Mouse (Mus musculus) hindbrain, embryonic 13.5 days (tissue): ENCODE measurements around the gene Fat3. TPM values are rescaled to one million over a fixed set of nuclear protein-coding genes. Genes with fewer than 3 reads are reported as not detected.

Experiments
- ATAC-seq: fragments of 200-750 bp; cut with Nextera tagmentation; 2 replicates; pipeline ENCODE4 v1.8.0; 2017; ENCODE audit warnings: moderate TSS enrichment; ENCODE audit not compliant: low FRiP score
- H3K27ac ChIP-seq: fragments of 300-500 bp; sonication (generic); 2 replicates; pipeline ENCODE4 v1.5.1; 2015; ENCODE audit warnings: inconsistent platforms, mild to moderate bottlenecking, moderate library complexity
- H3K27me3 ChIP-seq: fragments of 300-500 bp; sonication (generic); 2 replicates; pipeline ENCODE4 v1.6.1; 2015; ENCODE audit warnings: mild to moderate bottlenecking, inconsistent platforms
- H3K36me3 ChIP-seq: fragments of 300-500 bp; sonication (generic); 2 replicates; pipeline ENCODE4 v1.6.1; 2015; ENCODE audit warnings: mild to moderate bottlenecking, inconsistent platforms
- H3K4me1 ChIP-seq: fragments of 300-500 bp; sonication (generic); replicated peaks from 2 replicates; pipeline ENCODE4 v1.6.1; 2015; ENCODE audit warnings: inconsistent platforms
- H3K4me2 ChIP-seq: fragments of 300-500 bp; sonication (generic); 2 replicates; pipeline ENCODE4 v1.6.1; 2015; ENCODE audit warnings: inconsistent platforms, mild to moderate bottlenecking, moderate library complexity
- H3K4me3 ChIP-seq: fragments of 300-500 bp; sonication (generic); 2 replicates; pipeline ENCODE4 v1.5.1; 2015; ENCODE audit warnings: mild to moderate bottlenecking, inconsistent platforms
- H3K9ac ChIP-seq: fragments of 300-500 bp; sonication (generic); 2 replicates; pipeline ENCODE4 v1.6.1; 2015; ENCODE audit warnings: mild to moderate bottlenecking, inconsistent platforms
- H3K9me3 ChIP-seq: fragments of 300-500 bp; sonication (generic); 2 replicates; pipeline ENCODE4 v1.6.1; 2016; ENCODE audit warnings: inconsistent platforms
- WGBS: fragments of 180-500 bp; shearing (Covaris S2); methylation state at CpG from one replicate; pipeline ENCODE4 v1.1.7; 2015; 5-methylcytosine and 5-hydroxymethylcytosine counted together
- polyA plus RNA-seq: library from polyadenylated mRNA; unstranded; fragments of >200 nt; fragmentation: Nextera tagmentation; extraction: Ambion mirVana; gene quantifications from 2 replicates; pipeline ENCODE4 v1.2.1, GENCODE M21; 2015

Fat3 gene
- polyA plus RNA-seq, 1 experiment from 2014 or later: 12.8 TPM

DNA sequence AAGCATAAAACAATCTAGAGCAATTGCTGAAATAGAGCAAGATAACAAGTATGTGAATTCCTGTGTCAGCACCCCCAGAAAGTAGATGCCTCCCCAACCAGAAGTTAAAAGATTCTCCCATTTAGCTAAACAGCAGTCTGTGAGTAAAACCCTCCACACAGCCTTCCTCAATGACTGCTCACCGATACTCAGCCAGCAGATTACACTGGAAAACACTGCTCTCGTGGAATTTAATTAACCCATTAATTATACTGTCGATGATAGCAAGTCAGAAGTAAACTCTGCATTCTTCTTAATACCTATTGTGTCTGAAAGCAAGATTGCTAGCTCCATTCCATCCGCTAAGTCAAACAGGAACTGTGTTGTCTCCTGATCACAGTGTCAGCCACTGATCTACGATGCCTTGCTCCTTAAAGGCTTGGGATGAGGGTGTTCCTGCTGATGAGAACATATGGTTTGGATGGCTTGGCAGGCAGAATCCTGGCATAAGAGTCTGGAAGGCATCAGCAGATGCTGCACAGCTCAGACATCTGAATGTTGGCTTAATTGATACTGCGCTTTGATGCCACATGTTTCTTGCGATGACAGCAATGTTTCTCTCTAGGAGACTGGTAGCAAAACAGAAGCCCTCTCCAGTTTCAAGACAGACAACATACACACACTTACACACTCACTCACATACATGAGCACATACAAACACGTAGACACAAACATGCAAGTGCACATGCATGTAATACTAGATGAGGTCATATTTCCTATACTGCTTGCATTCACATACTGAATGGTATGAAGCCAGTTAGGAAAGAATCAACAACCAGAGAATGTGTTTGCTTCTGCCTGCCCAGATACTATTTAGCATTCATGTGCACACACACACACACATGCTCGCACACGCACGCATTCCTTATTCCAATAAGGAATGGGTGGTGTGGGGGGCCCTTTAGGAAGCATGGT, 155.9 kb downstream of the Fat3 start:
- peak; percentile 72 for ATAC-seq
- Histone ChIP-seq H3K27me3 (no peaks in the 10 kb centered on the region), H3K4me2 (no peak overlapping the region), H3K9ac (no peak overlapping the region), H3K36me3 (no peaks in the 10 kb centered on the region), H3K4me3 (no peak overlapping the region), H3K9me3 (no peaks in the 10 kb centered on the region), H3K27ac (peak overlapping the region; percentile 60), H3K4me1 (peaks cover 39% of the 10 kb centered on the region)
- 60% methylated on average over 11 of the region's 11 CpGs for WGBS

DNA sequence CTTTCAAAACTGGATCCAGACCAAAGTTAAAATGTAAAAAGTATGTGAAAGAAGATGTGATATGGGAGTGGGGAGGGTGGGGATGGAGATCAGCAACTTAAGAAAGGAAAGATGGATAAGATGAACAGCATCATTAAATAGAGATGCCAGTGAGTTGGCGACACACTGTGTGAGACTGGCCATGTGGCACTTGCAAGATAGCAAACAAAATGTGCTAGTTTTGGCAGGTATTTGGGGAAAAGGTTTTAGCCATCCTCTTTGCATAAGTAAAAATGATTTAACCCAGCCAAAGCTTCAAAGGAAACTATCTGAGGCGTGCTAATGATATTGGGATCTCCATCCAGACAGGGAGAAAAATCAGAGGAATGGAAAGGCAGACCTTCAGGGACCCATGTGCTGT, 157.9 kb downstream of the Fat3 start:
- no peaks in the 10 kb centered on the region for H3K27me3 ChIP-seq

GRCm38 (mm10) chr9:16342577-16342976, 158.5 kb downstream of the Fat3 start:
- H3K4me1 ChIP-seq: peaks cover 39% of the 10 kb centered on the region
- no peak overlapping the region for H3K4me2 ChIP-seq
- no peaks in the 10 kb centered on the region for H3K9me3 ChIP-seq
- H3K27ac ChIP-seq: no peak overlapping the region
- H3K9ac ChIP-seq: no peak overlapping the region
- WGBS: 83% methylated on average over 8 of the region's 8 CpGs
- no peaks in the 10 kb centered on the region for H3K36me3 ChIP-seq
- no peak overlapping the region for H3K4me3 ChIP-seq
- ATAC-seq: no peak
- H3K27me3 ChIP-seq: no peaks in the 10 kb centered on the region

More for the DNA sequence above, 157.9 kb downstream of the Fat3 start:
- Histone ChIP-seq H3K9me3 (no peaks in the 10 kb centered on the region), H3K4me3 (no peak overlapping the region), H3K9ac (no peak overlapping the region), H3K4me1 (peaks cover 39% of the 10 kb centered on the region), H3K36me3 (no peaks in the 10 kb centered on the region), H3K27ac (no peak overlapping the region), H3K4me2 (no peak overlapping the region)
- no peak for ATAC-seq
- 78% methylated on average over 2 of the region's 2 CpGs for WGBS

- H3K9ac ChIP-seq: no peak overlapping the region
- no peaks in the 10 kb centered on the region for H3K9me3 ChIP-seq
- H3K4me3 ChIP-seq: no peak overlapping the region
- 23% methylated on average over 3 of the region's 3 CpGs for WGBS
- ATAC-seq: peak; percentile 43; the same call in 1 of the 2 replicates
- H3K27ac ChIP-seq: peak overlapping the region; percentile 14; the same call in 1 of the 2 replicates
- H3K4me1 ChIP-seq: peaks cover 13% of the 10 kb centered on the region
- H3K36me3 ChIP-seq: no peaks in the 10 kb centered on the region; the same call in 1 of the 2 replicates
- no peaks in the 10 kb centered on the region for H3K27me3 ChIP-seq
- no peak overlapping the region for H3K4me2 ChIP-seq
Measured at GRCm38 (mm10) chr9:16330290-16330984, 170.6 kb downstream of the Fat3 start.

DNA sequence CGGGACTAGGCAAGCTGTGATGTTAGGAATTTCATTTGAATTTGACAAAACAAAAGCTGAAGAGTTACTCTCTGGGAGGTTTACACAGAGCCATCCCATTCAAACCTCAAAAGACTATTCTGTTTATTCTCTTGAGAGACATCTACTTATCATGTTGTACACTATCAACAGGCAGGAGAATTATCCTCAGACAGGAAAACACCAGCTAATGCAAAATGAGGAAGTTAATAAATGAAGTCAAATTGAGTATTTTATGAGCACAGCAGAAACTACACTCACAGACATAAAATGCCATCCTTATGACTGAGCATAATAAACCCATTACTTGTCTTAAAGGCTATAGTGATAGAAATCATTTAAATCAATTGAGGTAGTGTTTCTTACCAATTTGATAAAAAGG, 182.1 kb downstream of the Fat3 start:
- Histone ChIP-seq H3K9me3 (no peaks in the 10 kb centered on the region), H3K27ac (no peak overlapping the region), H3K4me2 (no peak overlapping the region), H3K9ac (no peak overlapping the region), H3K27me3 (no peaks in the 10 kb centered on the region), H3K36me3 (no peaks in the 10 kb centered on the region), H3K4me3 (no peak overlapping the region), H3K4me1 (no peaks in the 10 kb centered on the region)
- no peak for ATAC-seq
- WGBS: 63% methylated on average over 1 of the region's 1 CpGs

DNA sequence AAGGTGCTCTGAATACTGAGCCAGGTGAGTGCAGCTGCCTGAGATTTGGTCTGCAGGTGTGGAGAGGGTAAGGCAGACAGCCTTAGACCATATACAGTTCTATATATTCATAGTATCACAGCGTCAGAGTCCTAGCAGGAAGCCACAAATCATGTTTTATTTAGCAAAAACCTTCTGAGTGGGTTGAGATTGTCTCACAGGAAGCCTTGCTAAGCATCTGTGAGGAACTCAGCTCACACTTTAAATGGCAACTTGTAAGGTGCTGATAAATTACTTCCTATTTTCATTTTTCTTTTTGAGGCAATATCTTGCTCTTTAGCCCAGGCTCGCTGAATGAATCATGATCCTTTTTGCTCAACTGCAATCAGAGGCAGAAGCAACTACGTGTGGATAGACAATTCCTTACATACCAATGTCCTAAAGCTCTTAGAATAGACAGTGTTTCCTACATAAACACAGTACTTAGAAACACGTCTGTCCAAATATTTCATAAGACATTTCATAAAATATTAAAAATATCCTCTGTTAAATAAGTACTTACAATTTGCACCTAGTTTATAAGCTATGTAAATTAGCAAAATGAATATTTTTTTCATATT, 188.4 kb downstream of the Fat3 start:
- Histone ChIP-seq H3K9ac (no peak overlapping the region), H3K36me3 (no peaks in the 10 kb centered on the region), H3K9me3 (no peaks in the 10 kb centered on the region), H3K4me3 (no peak overlapping the region), H3K4me2 (no peak overlapping the region), H3K27me3 (no peaks in the 10 kb centered on the region), H3K27ac (no peak overlapping the region), H3K4me1 (peaks cover 26% of the 10 kb centered on the region)
- ATAC-seq: no peak
- WGBS: 75% methylated on average over 4 of the region's 4 CpGs

GRCm38 (mm10) chr9:16310855-16311848, 189.9 kb downstream of the Fat3 start:
- Histone ChIP-seq H3K36me3 (no peaks in the 10 kb centered on the region), H3K27ac (peak overlapping the region; percentile 53), H3K4me2 (no peak overlapping the region), H3K4me1 (peaks cover 40% of the 10 kb centered on the region), H3K9ac (no peak overlapping the region), H3K4me3 (no peak overlapping the region), H3K9me3 (no peaks in the 10 kb centered on the region), H3K27me3 (no peaks in the 10 kb centered on the region)
- 0 out of 2 replicates have a peak, but pooled peaks have one; percentile 43 for ATAC-seq
- 34% methylated on average over 5 of the region's 5 CpGs for WGBS

DNA sequence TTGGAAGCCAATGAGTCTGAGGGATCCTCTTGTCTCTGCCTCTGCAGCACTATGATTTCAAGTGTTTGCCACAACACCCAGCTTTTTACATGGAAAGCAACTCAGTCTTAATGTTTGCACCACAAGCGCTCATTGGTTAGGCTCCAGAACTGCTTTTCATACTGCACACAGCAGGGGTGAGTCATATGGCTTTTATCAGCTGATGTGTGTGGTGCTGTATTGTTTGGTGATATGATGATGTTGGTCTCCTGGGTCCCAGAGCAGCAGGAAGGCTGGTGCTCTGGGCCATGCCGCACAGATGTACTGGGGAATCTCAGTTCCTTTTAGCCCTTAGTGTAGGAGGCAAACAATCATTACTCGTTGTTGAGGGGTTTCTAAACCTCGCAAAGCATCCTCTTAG, 190.8 kb downstream of the Fat3 start:
- no peak overlapping the region for H3K9ac ChIP-seq
- peaks cover 49% of the 10 kb centered on the region for H3K4me1 ChIP-seq
- H3K36me3 ChIP-seq: no peaks in the 10 kb centered on the region
- no peak for ATAC-seq
- WGBS: 66% methylated on average over 4 of the region's 4 CpGs
- H3K27me3 ChIP-seq: no peaks in the 10 kb centered on the region
- no peaks in the 10 kb centered on the region for H3K9me3 ChIP-seq
- H3K27ac ChIP-seq: peak overlapping the region; percentile 53
- no peak overlapping the region for H3K4me2 ChIP-seq
- no peak overlapping the region for H3K4me3 ChIP-seq

- peaks cover 64% of the 10 kb centered on the region for H3K4me1 ChIP-seq
- H3K27ac ChIP-seq: no peak overlapping the region
- no peaks in the 10 kb centered on the region for H3K27me3 ChIP-seq
- no peak overlapping the region for H3K4me3 ChIP-seq
- no peaks in the 10 kb centered on the region for H3K36me3 ChIP-seq
- no peak overlapping the region for H3K9ac ChIP-seq
- no peaks in the 10 kb centered on the region for H3K9me3 ChIP-seq
- H3K4me2 ChIP-seq: no peak overlapping the region
- 98% methylated on average over 1 of the region's 1 CpGs for WGBS
- no peak for ATAC-seq
Measured at GRCm38 (mm10) chr9:16307789-16308188, 193.3 kb downstream of the Fat3 start.

- ATAC-seq: no peak
- H3K4me3 ChIP-seq: no peak overlapping the region
- no peak overlapping the region for H3K4me2 ChIP-seq
- no peaks in the 10 kb centered on the region for H3K36me3 ChIP-seq
- 0 out of 2 replicates have a peak overlapping the region, but pooled peaks have one; percentile 45 for H3K27ac ChIP-seq
- H3K9me3 ChIP-seq: no peaks in the 10 kb centered on the region
- H3K27me3 ChIP-seq: no peaks in the 10 kb centered on the region
- no peak overlapping the region for H3K9ac ChIP-seq
- peaks cover 50% of the 10 kb centered on the region for H3K4me1 ChIP-seq
Measured at GRCm38 (mm10) chr9:16306222-16306621, 194.9 kb downstream of the Fat3 start.

DNA sequence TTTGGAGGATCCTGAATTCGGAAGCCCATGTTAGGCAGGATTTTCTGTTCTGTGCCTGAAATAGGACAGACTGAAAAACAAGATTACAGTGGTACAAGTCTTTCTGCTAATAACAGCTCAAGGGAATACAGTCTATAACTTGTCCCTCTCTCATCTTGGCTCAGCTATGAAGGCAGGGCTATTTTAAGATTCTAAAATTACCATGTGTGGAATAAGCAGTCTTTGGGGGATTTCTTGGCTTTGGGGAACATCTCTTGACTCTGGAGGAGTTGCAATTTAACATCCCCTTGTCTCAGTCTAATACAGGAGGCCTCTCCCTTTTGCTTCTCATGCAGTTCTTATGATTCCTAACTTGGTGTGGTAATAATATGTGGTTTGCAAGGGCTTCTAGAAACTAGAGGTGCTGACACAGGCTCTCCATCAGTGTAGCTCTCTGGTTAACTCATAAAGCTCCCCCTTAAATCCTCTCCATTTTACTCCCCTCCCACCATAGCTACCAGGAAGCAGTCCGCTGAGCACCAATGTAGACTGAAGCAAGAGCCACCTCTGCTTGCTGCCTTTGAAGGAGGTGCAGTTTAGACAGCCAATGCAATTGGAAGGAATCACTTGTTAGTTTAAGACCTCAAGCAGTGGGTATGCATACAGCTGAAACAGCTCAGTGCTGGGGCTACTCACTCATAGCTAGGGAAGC, 195.5 kb downstream of the Fat3 start:
- Histone ChIP-seq H3K27me3 (no peaks in the 10 kb centered on the region), H3K27ac (peak overlapping the region; percentile 45; the same call in 1 of the 2 replicates), H3K9me3 (no peaks in the 10 kb centered on the region), H3K9ac (no peak overlapping the region), H3K4me3 (no peak overlapping the region), H3K4me1 (peaks cover 44% of the 10 kb centered on the region), H3K36me3 (no peaks in the 10 kb centered on the region), H3K4me2 (no peak overlapping the region)
- no peak for ATAC-seq
- WGBS: 91% methylated on average over 2 of the region's 2 CpGs
